Mouse (Mus musculus) megakaryocyte, embryonic 14.5 days (primary cell): ENCODE measurements at regions not wholly inside any gene's neighbourhood (a gene's known extent, or its start where the extent isn't known, plus 50 kb on each side); places are given as distances from the start of the nearest gene placed in this dataset.

Experiments
- FLI1 ChIP-seq: IDR thresholded peaks from 2 replicates; pipeline ENCODE4 v1.6.1; 2012; ENCODE audit warnings: low read length, inconsistent platforms, mixed read lengths
- GATA1 ChIP-seq: IDR thresholded peaks from 3 replicates; pipeline ENCODE4 v1.6.1; 2012; ENCODE audit warnings: mixed read lengths, low read length, inconsistent platforms, borderline replicate concordance

DNA sequence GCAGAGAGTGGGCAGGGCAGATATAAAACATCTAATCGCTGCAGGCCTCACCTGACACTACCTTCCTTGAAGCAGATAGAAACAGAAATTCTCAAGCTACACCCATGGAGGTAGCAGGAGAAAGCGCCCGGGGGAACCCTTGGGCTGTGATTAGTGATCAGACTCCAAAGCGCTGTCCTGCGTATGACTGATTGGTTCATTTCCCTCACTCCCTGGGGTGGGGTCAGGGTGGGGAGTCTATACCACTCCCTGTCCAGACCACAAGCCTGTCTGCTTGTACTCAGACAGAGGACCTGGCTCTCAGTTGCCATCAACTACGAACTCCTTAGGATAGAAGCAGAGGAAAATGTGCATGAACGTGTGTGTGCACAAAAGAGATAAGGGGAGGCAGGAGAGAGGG lies 77.7 kb downstream of the Gm826 start:
- TF ChIP-seq GATA1 (no peak), FLI1 (no peak)
